In the genomic region with DNA sequence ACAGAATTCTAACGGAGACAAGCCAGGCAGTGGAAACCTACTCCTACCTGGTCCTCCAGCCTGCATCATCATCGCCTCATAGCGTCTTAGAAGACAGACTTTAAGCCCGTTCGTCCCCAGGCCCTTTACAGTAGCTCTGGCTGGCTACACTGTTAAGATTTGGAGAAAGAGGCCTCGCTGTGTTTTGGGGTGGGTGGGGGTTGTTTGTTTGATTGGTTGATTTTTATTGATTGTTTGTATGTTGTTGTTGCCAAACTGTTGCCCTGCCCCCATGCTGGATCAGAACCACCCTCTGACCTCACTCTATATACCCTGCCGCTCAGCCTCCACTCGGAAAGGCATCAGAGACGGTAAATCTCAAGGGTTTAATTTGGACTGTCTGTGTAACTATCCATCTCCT, we compare ENCODE assay signal across 23 mouse cellular contexts. TPM values are rescaled to one million over a fixed set of nuclear protein-coding genes. Genes with fewer than 3 reads are reported as not detected.
DNase-seq lines count a peak whose midpoint lies in the region; ATAC-seq and TF ChIP-seq lines count a peak whose summit lies in the region.
"Had no signal": no experiment of that assay in that cellular context is flagged by ENCODE, and none has a peak within 500 bp of the region (broad histone marks: within the 10 kb centered on the region; RNA-seq: fewer than 3 reads in every experiment).

No protein-coding gene starts in this region.

- no peak for TF ChIP-seq CTCF in heart, adult 2 months (IDR thresholded peaks at IDR 0.05)

- H3K4me3 ChIP-seq in heart, adult 2 months, result no peak overlapping the region
- no peak overlapping the region for H3K4me3 ChIP-seq in heart, embryonic 16.5 days (ENCODE audit: low read length)
- H3K4me3 ChIP-seq: embryonic facial prominence, embryonic 12.5 days; limb, embryonic 13.5 days; liver, embryonic 12.5 days; neural tube, embryonic 15.5 days had no signal

- H3K9ac ChIP-seq in heart, adult 2 months (ENCODE audit: low read depth, low read length), result no peak overlapping the region
- no peak overlapping the region for H3K9ac ChIP-seq in heart, embryonic 16.5 days (ENCODE audit: low read length)
- H3K9ac ChIP-seq: embryonic facial prominence, embryonic 12.5 days; limb, embryonic 13.5 days; liver, embryonic 12.5 days; neural tube, embryonic 15.5 days had no signal

- 86% methylated on average over 9 of the region's 9 CpGs for WGBS in heart, adult 2 months
- 74% methylated on average over 9 of the region's 9 CpGs for WGBS in heart, embryonic 16.5 days

- peak; percentile 28 for DNase-seq in cerebellum, adult 11-12 months
- DNase-seq in cerebellum, postnatal 14 days, result no peak
- DNase-seq in heart, adult 11 months, result peak; percentile 81
- no peak for DNase-seq in heart, adult 2 months
- DNase-seq in heart, postnatal 10 days, result no peak
- DNase-seq in right cerebral cortex, postnatal 10 days (ENCODE audit: low spot score in 2 of 2), result peak; percentile 20 to 21
- no peak for DNase-seq in right cerebral cortex, postnatal 14 days
- DNase-seq: adrenal gland, postnatal 25 days; cerebellum, postnatal 10 days; gastrocnemius, postnatal 36 days; kidney, adult 9 months; kidney, postnatal 14 days; lung, adult 18-20 months; lung, postnatal 10 days; thymus, postnatal 25 days had no signal

- no peaks in the 10 kb centered on the region for H3K9me3 ChIP-seq in heart, embryonic 16.5 days (replicated peaks; ENCODE audit: control insufficient read depth, low read length)
- H3K9me3 ChIP-seq: embryonic facial prominence, embryonic 12.5 days; limb, embryonic 13.5 days; liver, embryonic 12.5 days; neural tube, embryonic 15.5 days had no signal

- no peaks in the 10 kb centered on the region for H3K27me3 ChIP-seq in heart, adult 2 months (ENCODE audit: control insufficient read depth, insufficient read depth, low read length)
- H3K27me3 ChIP-seq in heart, embryonic 16.5 days (ENCODE audit: control insufficient read depth, insufficient read depth, low read length), result no peaks in the 10 kb centered on the region
- H3K27me3 ChIP-seq: embryonic facial prominence, embryonic 12.5 days; limb, embryonic 13.5 days; neural tube, embryonic 15.5 days had no signal

- no peak overlapping the region for H3K4me2 ChIP-seq in heart, embryonic 16.5 days (ENCODE audit: low read depth, low read length)
- H3K4me2 ChIP-seq: embryonic facial prominence, embryonic 12.5 days; limb, embryonic 13.5 days; liver, embryonic 12.5 days; midbrain, embryonic 11.5 days; neural tube, embryonic 15.5 days had no signal

- H3K79me2 ChIP-seq in heart, adult 2 months (replicated peaks; ENCODE audit: control insufficient read depth, insufficient read depth, low read length), result no peaks in the 10 kb centered on the region

- intact Hi-C loops in heart, adult 2 months (cut with DNase I), result no loop called here
- intact Hi-C loops in heart, postnatal 10 days (cut with DNase I), result loop anchor here (5.0 kb wide), 1 partner anchor 152 kb away; no protein-coding TSS in a partner anchor

- peaks cover 24% of the 10 kb centered on the region for H3K4me1 ChIP-seq in heart, adult 2 months (ENCODE audit: control insufficient read depth, insufficient read depth, low read length)
- peaks cover 72% of the 10 kb centered on the region for H3K4me1 ChIP-seq in heart, embryonic 16.5 days (ENCODE audit: control insufficient read depth, insufficient read depth, low read length)

- no peak for ATAC-seq in heart, embryonic 16.5 days (replicated peaks; ENCODE audit: extremely low read depth, insufficient read depth, low FRiP score)
- ATAC-seq: hindbrain, embryonic 16.5 days; intestine, embryonic 16.5 days; liver, embryonic 12.5 days had no signal

- no peak for TF ChIP-seq EP300 in heart, adult 2 months (IDR thresholded peaks at IDR 0.05; ENCODE audit: insufficient read depth, low read depth, low read length)

- no peak for TF ChIP-seq POLR2A in heart, adult 2 months (IDR thresholded peaks at IDR 0.05; ENCODE audit: insufficient read depth, low read depth, low read length)

- H3K27ac ChIP-seq in heart, adult 2 months, result no peak overlapping the region
- peak overlapping the region; percentile 86; the same call in 1 of the 2 replicates for H3K27ac ChIP-seq in heart, embryonic 16.5 days (ENCODE audit: low read length)
- H3K27ac ChIP-seq: embryonic facial prominence, embryonic 12.5 days; limb, embryonic 13.5 days; liver, embryonic 12.5 days; neural tube, embryonic 15.5 days had no signal

- peaks cover 11% of the 10 kb centered on the region for H3K36me3 ChIP-seq in heart, adult 2 months (ENCODE audit: control insufficient read depth, insufficient read depth, low read length)
- peaks cover 7% of the 10 kb centered on the region; the same call in 1 of the 2 replicates for H3K36me3 ChIP-seq in heart, embryonic 16.5 days (ENCODE audit: control insufficient read depth, insufficient read depth)
- H3K36me3 ChIP-seq: liver, embryonic 12.5 days; neural tube, embryonic 15.5 days had no signal

RNA-seq across cellular contexts. Expression of a gene that starts 55.6 kb away (rescaled TPM):
- 10 to 100 TPM; 27.0 to 29.0 TPM for total RNA-seq in heart, adult 2 months (2021)
- 15.3 and 32.0 TPM in 2 replicates for polyA plus RNA-seq in heart, adult 2 months (2012; rRNA removed)
- 3.0 and 3.2 TPM in 2 replicates for polyA plus RNA-seq in heart, embryonic 16.5 days (2015; fragmentation: Nextera tagmentation; extraction: Ambion mirVana)
- 10 to 100 TPM; 25.3 to 33.0 TPM for total RNA-seq in heart, postnatal 10 days (2021)

Comparison
In these comparisons a context has a peak if more than half of its experiments do, and no peak if none do; other contexts are left out.
1. DNase-seq: peak in cerebellum, adult 11-12 months (single experiment), heart, adult 11 months (single experiment) and right cerebral cortex, postnatal 10 days (2 of 2); none in cerebellum, postnatal 14 days (0 of 2), heart, adult 2 months (0 of 2), heart, postnatal 10 days (0 of 2) and right cerebral cortex, postnatal 14 days (single experiment).